Mouse (Mus musculus) embryonic facial prominence, embryonic 10.5 days (tissue): ENCODE results near the gene Smpd2. TPM values are rescaled to one million over a fixed set of nuclear protein-coding genes. Genes with fewer than 3 reads are reported as not detected.
"Not testable (repeated sequence)": the region's sequence is repeated elsewhere in the genome, so short reads cannot be mapped to it uniquely, and the experiment has no call there.

Experiments used
- DNase-seq: peaks from one replicate; pipeline ENCODE4 v3.0.0-alpha.2; 2017; ENCODE audit warnings: low spot score
- H3K27ac ChIP-seq: fragments of 300-500 bp; sonication (generic); replicated peaks from 2 replicates; pipeline ENCODE4 v1.5.1; 2016; ENCODE audit warnings: mild to moderate bottlenecking
- H3K27me3 ChIP-seq: fragments of 300-500 bp; sonication (generic); replicated peaks from 2 replicates; pipeline ENCODE4 v1.6.1; 2016; ENCODE audit warnings: low read depth, mild to moderate bottlenecking; ENCODE audit not compliant: poor library complexity, severe bottlenecking
- H3K36me3 ChIP-seq: fragments of 300-500 bp; sonication (generic); replicated peaks from 2 replicates; pipeline ENCODE4 v1.6.1; 2016; ENCODE audit warnings: mild to moderate bottlenecking, moderate library complexity
- H3K4me1 ChIP-seq: fragments of 300-500 bp; sonication (generic); 2 replicates; pipeline ENCODE4 v1.6.1; 2016
- H3K4me3 ChIP-seq: fragments of 300-500 bp; sonication (generic); 2 replicates; pipeline ENCODE4 v1.5.1; 2016; ENCODE audit warnings: mild to moderate bottlenecking, moderate library complexity
- H3K9me3 ChIP-seq: fragments of 300-500 bp; sonication (generic); 2 replicates; pipeline ENCODE4 v1.6.1; 2016; ENCODE audit warnings: mild to moderate bottlenecking
- WGBS: fragments of 180-500 bp; shearing (Covaris S2); methylation state at CpG from one replicate; pipeline ENCODE4 v1.1.7; 2016; 5-methylcytosine and 5-hydroxymethylcytosine counted together
- polyA plus RNA-seq: library from polyadenylated mRNA; unstranded; fragments of >200 nt; fragmentation: Nextera tagmentation; extraction: Ambion mirVana; gene quantifications from 2 replicates; pipeline ENCODE4 v1.2.1, GENCODE M21; 2016

Smpd2 gene
- polyA plus RNA-seq, 1 experiment from 2014 or later, result 65.7 TPM

DNA sequence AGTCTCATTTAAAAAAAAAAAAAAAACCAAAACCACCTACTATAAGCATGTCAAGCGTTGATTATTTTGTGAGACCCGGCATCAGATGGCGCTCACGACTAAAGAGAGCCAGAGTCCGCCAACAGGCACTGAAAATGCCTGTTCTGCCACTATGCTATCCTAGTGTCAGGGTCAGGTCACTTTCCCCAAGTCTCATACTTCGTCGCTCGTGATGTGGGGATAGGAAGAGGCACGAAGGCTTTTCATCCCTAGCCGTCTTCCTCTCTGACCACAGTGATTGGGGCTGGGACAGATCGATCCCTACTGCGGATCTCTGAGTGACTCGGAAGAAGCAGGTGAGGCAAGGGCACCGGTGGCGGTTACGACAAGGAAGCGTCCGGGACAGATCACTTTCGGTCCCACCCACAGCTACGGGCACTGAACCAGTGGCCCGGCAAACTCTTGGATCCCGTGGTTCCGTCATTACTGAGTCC lies 28.4 kb upstream of the Smpd2 start:
- H3K4me3 ChIP-seq, result peak overlapping the region; percentile 89
- no peaks in the 10 kb centered on the region for H3K27me3 ChIP-seq
- H3K27ac ChIP-seq, result peak overlapping the region; percentile 100
- H3K4me1 ChIP-seq, result peaks cover 31% of the 10 kb centered on the region
- H3K9me3 ChIP-seq, result no peaks in the 10 kb centered on the region
- H3K36me3 ChIP-seq, result peaks cover 14% of the 10 kb centered on the region
- WGBS, result under 1% methylated on average over 23 of the region's 23 CpGs
- DNase-seq, result peak; percentile 74

- Histone ChIP-seq H3K36me3 (no peaks in the 10 kb centered on the region), H3K4me1 (0 out of 2 replicates have a peak, but pooled peaks cover 4% of the 10 kb centered on the region), H3K27ac (no peak overlapping the region), H3K9me3 (no peaks in the 10 kb centered on the region), H3K4me3 (no peak overlapping the region), H3K27me3 (no peaks in the 10 kb centered on the region)
- no peak for DNase-seq
Measured at GRCm38 (mm10) chr10:41514921-41515320, 24.8 kb upstream of the Smpd2 start.

- no peaks in the 10 kb centered on the region for H3K36me3 ChIP-seq
- no peak for DNase-seq
- H3K4me3 ChIP-seq, result no peak overlapping the region
- H3K27me3 ChIP-seq, result no peaks in the 10 kb centered on the region
- H3K27ac ChIP-seq, result no peak overlapping the region
- H3K9me3 ChIP-seq, result no peaks in the 10 kb centered on the region
- WGBS, result 74% methylated on average over 4 of the region's 4 CpGs
- 0 out of 2 replicates have a peak, but pooled peaks cover 4% of the 10 kb centered on the region for H3K4me1 ChIP-seq
Measured at GRCm38 (mm10) chr10:41514301-41514700, 24.1 kb upstream of the Smpd2 start.

DNA sequence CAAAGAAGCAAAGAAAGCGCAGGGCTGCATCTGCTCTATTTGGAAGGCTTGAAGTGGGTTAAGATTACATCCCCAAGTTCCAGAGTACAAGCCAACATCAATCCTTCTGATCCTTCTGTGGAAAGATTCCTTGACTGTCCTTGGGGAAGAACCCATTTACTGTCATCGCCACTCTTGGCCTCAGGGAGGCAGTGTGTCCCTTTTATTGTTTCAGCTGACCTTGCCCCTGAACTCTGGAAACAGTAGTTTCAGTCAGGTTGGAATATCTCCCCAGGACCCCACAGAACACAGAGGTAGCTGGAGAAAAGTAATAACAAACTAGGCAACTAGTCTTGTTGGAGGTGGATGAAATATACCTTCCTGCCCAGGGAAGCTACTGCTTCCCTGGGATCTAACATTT lies 19.0 kb upstream of the Smpd2 start:
- Histone ChIP-seq H3K36me3 (no peaks in the 10 kb centered on the region), H3K9me3 (no peaks in the 10 kb centered on the region), H3K27ac (no peak overlapping the region), H3K27me3 (no peaks in the 10 kb centered on the region), H3K4me3 (no peak overlapping the region), H3K4me1 (no peaks in the 10 kb centered on the region)
- DNase-seq, result no peak
- 36% methylated on average over 2 of the region's 2 CpGs for WGBS

DNA sequence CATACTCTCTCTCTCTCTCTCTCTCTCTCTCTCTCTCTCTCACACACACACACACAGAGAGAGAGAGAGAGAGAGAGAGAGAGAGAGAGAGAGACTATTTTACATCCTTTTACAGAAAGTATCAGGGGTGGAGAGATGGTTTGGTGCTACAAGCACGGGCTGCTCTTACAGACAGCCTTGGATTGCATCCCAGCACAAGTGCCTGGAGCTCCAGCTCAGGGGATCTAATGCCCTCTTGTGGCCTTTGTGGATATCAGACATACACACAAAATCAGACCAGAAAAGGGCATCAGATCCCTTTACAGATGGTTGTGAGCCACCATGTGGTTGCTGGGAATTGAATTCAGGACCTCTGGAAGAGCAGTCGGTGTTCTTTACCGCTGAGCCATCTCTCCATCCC lies 15.3 kb upstream of the Smpd2 start:
- not testable (repeated sequence) for H3K36me3 ChIP-seq, H3K9me3 ChIP-seq, H3K27me3 ChIP-seq, H3K27ac ChIP-seq, H3K4me1 ChIP-seq, H3K4me3 ChIP-seq
- 7% methylated on average over 3 of the region's 3 CpGs for WGBS
- DNase-seq, result peak; percentile 60

- H3K36me3 ChIP-seq, result no peaks in the 10 kb centered on the region
Measured at GRCm38 (mm10) chr10:41504996-41505395, 14.8 kb upstream of the Smpd2 start.

GRCm38 (mm10) chr10:41500941-41501340 lies 10.8 kb upstream of the Smpd2 start:
- H3K4me3 ChIP-seq, result no peak overlapping the region
- H3K27ac ChIP-seq, result no peak overlapping the region
- DNase-seq, result no peak
- H3K4me1 ChIP-seq, result no peaks in the 10 kb centered on the region
- no peaks in the 10 kb centered on the region for H3K27me3 ChIP-seq
- H3K36me3 ChIP-seq, result no peaks in the 10 kb centered on the region
- H3K9me3 ChIP-seq, result no peaks in the 10 kb centered on the region
- 72% methylated on average over 4 of the region's 4 CpGs for WGBS

More at GRCm38 (mm10) chr10:41504996-41505395, 14.8 kb upstream of the Smpd2 start:
- no peaks in the 10 kb centered on the region for H3K4me1 ChIP-seq
- no peak for DNase-seq
- H3K27ac ChIP-seq, result no peak overlapping the region
- WGBS, result 89% methylated on average over 1 of the region's 1 CpGs
- no peak overlapping the region for H3K4me3 ChIP-seq
- no peaks in the 10 kb centered on the region for H3K27me3 ChIP-seq
- no peaks in the 10 kb centered on the region for H3K9me3 ChIP-seq

GRCm38 (mm10) chr10:41491111-41491510 lies 942 bp upstream of the Smpd2 start:
- peak overlapping the region; percentile 69; the same call in 1 of the 2 replicates for H3K4me3 ChIP-seq
- DNase-seq, result no peak

GRCm38 (mm10) chr10:41490518-41490873 lies 327 bp upstream of the Smpd2 start:
- Histone ChIP-seq H3K36me3 (peaks cover 33% of the 10 kb centered on the region), H3K27ac (peak overlapping the region; percentile 87), H3K27me3 (no peaks in the 10 kb centered on the region), H3K9me3 (no peaks in the 10 kb centered on the region), H3K4me3 (peak overlapping the region; percentile 69), H3K4me1 (peaks cover 31% of the 10 kb centered on the region)
- WGBS, result 1% methylated on average over 29 of the region's 29 CpGs
- no peak for DNase-seq

More at GRCm38 (mm10) chr10:41491111-41491510, 942 bp upstream of the Smpd2 start:
- Histone ChIP-seq H3K9me3 (no peaks in the 10 kb centered on the region), H3K27ac (no peak overlapping the region), H3K36me3 (peaks cover 26% of the 10 kb centered on the region), H3K4me1 (peaks cover 31% of the 10 kb centered on the region), H3K27me3 (no peaks in the 10 kb centered on the region)
- WGBS, result 57% methylated on average over 4 of the region's 4 CpGs

DNA sequence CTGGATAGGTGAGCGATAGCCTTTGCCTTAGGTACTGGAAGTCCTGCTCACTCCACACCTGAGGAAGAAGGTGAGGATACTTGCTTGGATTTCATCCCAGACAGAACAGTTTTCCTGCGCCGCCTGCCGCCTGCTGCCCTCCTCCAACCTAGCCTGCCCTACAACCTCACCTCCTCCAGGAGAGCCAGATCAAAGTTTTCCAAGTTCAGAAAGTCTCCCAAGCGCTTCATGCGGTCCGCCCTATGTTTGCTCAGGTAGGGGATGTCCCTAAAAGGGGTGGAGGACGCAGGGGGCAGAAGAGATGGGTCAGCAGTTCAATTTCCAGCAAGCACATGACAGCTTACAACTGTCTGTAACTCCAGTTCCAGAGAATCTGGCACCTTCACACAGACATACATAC lies 875 bp downstream of the Smpd2 start:
- Histone ChIP-seq H3K36me3 (peaks cover 45% of the 10 kb centered on the region), H3K9me3 (no peaks in the 10 kb centered on the region), H3K27ac (peak overlapping the region; percentile 87), H3K27me3 (no peaks in the 10 kb centered on the region), H3K4me3 (peak overlapping the region; percentile 69), H3K4me1 (peaks cover 31% of the 10 kb centered on the region)
- DNase-seq, result no peak
- 36% methylated on average over 8 of the region's 8 CpGs for WGBS

DNA sequence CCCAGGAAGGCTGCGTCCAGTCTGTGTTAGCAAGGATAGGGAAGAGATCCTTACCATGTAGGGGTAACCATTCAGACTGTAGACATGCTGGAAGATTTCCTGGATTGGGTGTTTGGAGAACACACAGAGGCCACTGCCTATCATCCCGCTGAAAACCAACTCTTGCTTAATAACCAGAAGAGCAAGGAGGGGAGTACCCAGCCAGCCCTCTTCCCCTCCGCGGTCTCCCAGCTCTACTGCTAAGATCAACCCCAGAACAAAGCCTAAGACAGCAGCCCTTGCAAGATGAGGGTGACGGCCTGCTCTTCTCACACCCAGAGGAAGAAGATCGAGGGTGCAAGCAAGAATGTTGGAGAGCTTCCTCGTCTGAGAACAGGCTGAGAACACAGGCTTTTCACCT lies 1.3 kb downstream of the Smpd2 start:
- Histone ChIP-seq H3K27ac (peak overlapping the region; percentile 87), H3K9me3 (no peaks in the 10 kb centered on the region), H3K4me1 (peaks cover 31% of the 10 kb centered on the region), H3K4me3 (peak overlapping the region; percentile 69), H3K27me3 (no peaks in the 10 kb centered on the region), H3K36me3 (peaks cover 49% of the 10 kb centered on the region)
- WGBS, result 56% methylated on average over 7 of the region's 7 CpGs
- DNase-seq, result no peak

GRCm38 (mm10) chr10:41486506-41487170 lies 3.5 kb downstream of the Smpd2 start:
- Histone ChIP-seq H3K4me1 (peaks cover 31% of the 10 kb centered on the region), H3K27me3 (no peaks in the 10 kb centered on the region), H3K36me3 (peaks cover 71% of the 10 kb centered on the region), H3K27ac (no peak overlapping the region), H3K4me3 (no peak overlapping the region), H3K9me3 (no peaks in the 10 kb centered on the region)
- no peak for DNase-seq
- 89% methylated on average over 14 of the region's 14 CpGs for WGBS

DNA sequence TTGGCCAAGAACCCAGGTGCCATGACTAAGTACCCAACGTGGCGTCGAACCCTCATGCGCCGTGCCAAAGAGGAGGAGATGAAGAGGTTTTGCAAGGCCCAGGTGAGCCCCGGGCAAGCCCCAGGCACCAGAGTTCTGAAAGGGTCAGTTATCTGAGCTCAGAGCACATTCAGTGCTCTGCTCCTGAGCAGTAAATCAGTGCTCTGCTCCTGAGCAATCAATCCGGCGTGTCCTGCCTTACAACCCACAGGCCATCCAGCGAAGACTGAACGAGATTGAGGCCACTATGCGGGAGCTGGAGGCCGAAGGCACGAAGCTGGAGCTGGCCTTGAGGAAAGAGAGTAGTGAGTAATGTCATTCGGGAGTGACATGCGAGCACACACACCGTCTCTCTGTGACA lies 4.4 kb downstream of the Smpd2 start:
- peaks cover 38% of the 10 kb centered on the region for H3K4me1 ChIP-seq
- H3K4me3 ChIP-seq, result no peak overlapping the region
- DNase-seq, result no peak
- H3K27ac ChIP-seq, result no peak overlapping the region
- 95% methylated on average over 16 of the region's 16 CpGs for WGBS
- no peaks in the 10 kb centered on the region for H3K9me3 ChIP-seq
- no peaks in the 10 kb centered on the region for H3K27me3 ChIP-seq
- H3K36me3 ChIP-seq, result peaks cover 80% of the 10 kb centered on the region
